Mouse (Mus musculus) v-Abl transformed pro-B cells (cell line): ENCODE results near the gene Nmrk2.

Experiments
- in situ Hi-C, 2 experiments: fragments of 400-800 bp; cut with MboI; formaldehyde crosslinking; loops; one replicate each; pipeline ENCODE4 v1.15.1; 2025; ENCODE audit not compliant: unreplicated experiment in 2 of 2

Gene Nmrk2

DNA sequence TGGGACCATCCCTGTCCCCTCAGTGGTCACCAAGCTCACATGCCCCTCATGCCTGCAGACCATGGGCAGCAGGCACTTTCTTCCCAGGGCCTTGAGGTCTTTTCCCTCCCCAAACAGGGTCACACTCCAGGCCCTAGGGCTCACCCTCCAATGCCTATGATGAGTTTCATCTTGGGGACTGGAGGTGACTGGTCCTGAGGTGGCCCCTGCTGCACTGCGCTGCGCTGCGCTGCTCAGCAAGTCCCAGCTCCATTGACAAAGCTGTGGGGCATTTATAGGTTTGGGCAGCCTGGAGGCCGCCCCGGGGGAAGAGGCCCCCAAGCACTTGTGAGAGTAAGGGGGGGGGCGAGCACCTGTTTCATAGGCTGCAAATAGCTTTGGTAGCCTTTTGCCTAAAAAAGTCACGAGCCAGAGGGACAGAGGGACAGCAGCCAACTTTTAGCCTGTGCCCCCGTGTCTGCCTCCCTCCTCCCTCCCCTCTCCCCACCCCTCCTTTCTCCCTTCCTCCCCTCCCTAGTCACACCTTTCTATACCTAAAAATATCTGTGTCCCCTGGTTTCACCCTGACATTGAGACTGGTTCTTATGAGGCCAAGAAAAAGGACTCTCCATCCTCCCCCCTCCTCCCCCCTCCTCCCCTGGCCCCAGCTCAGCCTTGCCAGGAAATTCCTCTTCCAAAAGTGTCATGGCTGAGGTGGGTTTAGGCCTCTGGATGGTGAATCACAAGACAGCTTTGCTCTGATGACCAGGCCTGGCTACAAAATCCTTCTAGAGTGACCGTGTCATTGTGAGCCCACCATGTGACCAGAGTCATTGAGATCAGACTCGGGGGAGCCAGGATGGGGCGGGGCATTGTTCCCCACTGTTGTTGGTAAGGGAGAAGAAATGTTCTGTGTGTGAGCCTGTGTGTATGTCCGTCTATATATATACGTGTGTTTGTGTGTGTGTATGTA is at the start of gene Nmrk2:
Nmrk2 (minus strand) TSS at position 245 of the 952 bp plus-strand sequence.
- in situ Hi-C loops: loop anchor here in 1 of 2 experiments (25.0 kb wide), 1 partner anchor 960 kb away; no protein-coding TSS in a partner anchor

DNA sequence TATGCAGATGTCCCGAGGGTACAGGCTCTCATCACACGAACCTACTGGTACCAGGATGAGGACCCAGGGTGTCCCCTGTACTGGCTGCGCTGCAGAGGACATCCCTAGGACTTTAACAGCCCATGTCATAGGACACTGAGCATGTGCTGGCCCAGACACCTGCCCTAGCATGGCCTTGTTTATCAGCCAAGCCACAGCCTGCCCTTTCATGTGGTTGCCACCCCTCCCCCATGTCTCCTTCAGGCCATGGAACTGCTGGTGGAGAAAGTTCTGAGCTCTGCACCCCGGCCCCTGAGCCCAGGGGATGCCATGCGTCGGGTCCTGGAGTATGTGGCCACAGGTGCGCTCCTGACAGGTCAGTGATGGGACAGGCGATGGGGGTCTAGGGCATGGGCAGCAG is 47.6 kb upstream of the Nmrk2 start:
- in situ Hi-C loops: loop anchor here (5.0 kb wide), 1 partner anchor 38 kb away; no protein-coding TSS in a partner anchor

DNA sequence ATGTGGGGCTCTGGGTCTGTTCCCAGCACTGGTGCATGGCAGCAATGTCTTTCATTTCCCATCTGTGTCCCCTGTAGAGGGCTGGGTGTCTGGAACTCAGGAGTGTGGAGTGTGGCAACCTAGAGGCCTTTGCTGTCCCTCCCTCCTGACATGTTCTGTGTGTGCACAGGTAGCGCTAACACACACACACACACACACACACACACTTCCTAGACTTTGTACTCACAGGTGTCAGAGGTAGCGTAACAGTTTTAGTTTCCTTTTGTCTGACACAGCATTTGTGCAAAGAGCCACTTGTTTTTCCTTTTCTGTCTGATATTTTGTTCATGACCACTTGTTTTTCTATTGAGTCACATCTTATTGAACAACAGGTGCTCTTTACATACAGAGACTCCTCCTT is 46.0 kb upstream of the Nmrk2 start:
- in situ Hi-C loops: loop anchor here (5.0 kb wide), 1 partner anchor 39 kb away; no protein-coding TSS in a partner anchor

DNA sequence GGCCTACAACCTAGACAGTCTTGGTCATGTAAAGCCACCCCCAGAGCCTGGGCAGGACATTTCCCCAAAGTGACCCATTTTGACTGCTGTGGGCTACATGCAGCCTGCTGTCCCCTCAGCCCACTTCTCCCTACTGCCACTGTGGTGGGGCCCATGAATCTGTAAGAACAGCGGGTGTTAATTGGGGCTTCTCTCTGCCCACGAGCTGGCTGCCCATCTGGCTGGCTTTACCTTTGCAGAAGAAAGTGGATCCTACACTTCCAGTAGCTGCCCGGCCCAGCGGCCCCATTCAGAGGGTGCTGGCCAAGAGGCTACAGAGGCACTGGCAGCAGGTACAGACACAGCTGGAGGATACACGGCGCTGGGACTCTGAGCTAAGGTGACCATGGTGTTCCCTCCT is 43.3 kb upstream of the Nmrk2 start:
- in situ Hi-C loops: loop anchor here (5.0 kb wide), 1 partner anchor 42 kb away; no protein-coding TSS in a partner anchor

DNA sequence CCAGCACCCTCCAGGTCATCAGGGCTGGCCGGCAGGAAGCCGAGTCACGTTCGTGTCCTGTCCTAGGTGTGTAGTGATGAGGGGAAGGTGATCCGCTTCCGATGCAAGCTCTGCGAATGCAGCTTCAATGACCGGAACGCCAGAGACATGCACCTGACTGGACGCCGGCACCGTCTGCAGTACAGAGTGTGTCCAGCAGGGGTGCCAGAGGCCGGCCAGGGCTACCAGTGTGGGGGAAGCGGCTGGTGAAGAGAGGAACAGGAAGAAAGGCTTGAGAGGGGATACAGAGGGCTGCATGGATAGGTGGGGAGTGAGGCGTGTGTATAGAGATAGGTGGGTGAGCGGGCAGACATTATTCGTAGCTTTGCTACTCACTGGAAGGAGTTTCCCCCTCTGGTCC is 42.7 kb upstream of the Nmrk2 start:
- in situ Hi-C loops: no loop called here

DNA sequence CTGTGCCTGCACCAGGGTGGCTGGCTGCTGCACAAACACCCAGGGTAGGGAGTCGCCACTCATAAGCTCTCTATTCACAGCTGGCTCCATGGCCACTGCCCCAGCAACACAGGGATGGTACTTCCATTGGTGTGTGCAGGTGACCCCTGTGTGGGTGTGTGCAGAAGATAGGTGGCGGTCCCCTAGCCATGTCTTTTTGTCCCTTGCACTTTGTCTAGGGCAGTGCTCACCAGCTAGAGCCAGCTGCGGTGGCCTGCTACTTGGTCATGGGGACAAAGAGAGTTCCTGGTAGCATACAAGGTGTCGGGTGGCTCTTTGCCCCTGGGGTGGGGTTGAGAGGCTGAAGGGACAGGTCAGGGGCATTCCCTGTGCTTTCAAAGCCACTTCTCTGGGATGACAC is 42.3 kb upstream of the Nmrk2 start:
- in situ Hi-C loops: no loop called here

DNA sequence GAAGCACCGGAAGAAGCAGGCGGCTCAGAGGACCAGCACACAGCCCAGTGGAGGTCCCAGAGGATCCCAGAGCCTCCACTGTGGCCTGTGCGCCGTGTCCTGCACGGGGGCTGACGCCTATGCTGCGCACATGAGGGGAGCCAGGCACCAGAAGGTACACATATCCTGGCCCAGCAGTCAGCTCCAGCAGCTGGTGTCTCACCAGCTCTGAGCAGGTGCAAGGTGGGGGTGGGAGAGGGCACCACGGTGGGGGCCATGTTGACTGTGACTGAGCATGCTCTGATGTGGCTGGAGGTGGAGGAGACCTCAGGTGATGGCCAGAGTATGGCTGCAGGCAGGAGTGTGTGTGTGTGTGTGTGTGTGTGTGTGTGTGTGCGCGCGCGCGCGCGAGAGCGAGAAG is 40.2 kb upstream of the Nmrk2 start:
- in situ Hi-C loops: no loop called here

DNA sequence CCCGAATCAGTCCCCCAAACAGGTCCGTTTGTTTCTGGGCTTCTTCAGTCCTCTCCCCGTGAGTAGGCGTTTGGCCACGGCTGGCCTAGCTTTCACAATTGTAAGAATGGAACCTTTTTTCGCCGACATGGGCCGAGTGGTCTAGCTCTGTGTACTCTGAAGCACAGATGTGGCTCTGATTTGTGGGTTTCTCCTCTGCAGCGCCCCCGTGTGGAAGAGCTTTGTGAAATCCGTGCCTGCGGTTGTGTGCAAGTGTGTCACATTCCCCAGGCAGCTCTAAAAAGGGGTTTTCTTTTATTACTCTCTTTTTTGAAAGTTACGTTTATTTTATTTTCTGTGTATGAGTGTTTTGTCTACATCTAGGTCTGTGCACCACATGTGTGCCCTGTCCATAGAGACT is 39.0 kb upstream of the Nmrk2 start:
- in situ Hi-C loops: no loop called here

DNA sequence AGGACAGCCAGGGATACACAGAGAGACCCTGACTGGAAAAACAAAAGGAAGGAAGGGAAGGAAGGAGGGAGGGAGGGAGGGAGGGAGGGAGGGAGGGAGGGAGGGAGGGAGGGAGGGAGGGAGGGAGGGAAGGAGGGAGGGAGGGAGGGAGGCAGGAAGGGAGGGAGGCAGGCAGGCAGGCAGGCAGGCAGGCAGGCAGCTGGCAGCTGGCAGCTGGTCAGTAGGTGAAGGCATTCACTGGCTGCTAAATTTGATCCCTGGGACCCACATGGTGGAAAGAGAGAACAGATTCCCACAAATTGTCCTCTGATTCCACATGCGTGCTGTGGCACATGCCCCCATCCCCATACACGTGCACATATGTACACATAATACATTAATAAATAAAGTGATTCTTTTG is 36.8 kb upstream of the Nmrk2 start:
- in situ Hi-C loops: no loop called here

DNA sequence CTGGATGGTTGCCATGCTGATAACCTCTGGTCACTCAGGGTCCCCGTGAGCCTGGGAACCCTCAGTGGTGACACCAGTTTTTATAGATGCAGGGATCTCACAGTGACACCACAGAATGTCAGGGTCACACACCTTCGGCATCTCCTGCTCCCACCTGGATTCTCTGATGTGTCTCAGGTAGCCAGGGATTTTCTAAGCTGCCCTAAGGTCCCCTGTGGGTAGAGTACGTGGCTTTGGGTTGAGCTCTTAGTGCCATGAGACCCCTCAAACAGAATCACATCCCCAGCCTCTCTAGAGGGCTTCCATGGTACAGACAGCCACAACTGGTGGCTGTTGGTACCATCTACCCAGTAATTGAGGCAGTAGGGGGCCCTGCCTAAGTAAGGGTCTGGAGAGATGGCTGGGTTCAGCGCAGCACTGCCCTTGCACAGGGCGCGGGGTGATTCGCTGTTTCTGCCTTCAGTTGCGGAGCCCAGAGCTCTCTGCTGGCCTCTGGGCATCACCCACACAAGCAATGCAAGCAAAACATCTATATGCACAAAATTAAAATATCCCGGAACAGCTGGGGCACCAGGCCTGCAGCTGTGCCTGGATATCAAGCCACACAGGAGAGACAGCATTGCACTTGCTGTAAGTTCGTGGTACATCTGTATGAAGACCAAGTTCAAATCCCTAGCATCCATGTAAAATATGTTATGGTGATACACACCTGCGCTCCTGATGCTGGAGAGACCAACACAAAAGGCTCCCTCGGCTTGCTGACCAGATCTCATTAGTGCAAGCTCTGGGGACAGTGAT is 34.8 kb upstream of the Nmrk2 start:
- in situ Hi-C loops: no loop called here

DNA sequence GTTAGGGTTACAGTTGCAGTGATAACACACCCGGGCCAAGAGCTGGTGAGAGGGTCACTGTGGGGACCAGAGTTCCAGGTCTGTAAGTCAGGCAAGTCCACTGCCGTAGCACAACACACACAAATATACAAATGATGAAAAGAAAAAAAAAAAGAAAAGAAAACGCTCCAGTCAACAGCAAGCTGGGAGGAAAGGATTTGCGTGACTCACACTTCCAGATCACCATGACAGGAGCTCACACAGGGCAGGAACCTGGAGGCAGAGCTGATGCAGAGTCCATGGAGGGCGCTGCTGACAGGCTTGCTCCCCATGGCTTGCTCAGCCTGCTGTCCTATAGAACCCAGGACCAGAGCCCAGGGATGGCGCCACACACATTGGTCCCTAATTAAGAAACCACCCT is 32.4 kb upstream of the Nmrk2 start:
- in situ Hi-C loops: no loop called here

DNA sequence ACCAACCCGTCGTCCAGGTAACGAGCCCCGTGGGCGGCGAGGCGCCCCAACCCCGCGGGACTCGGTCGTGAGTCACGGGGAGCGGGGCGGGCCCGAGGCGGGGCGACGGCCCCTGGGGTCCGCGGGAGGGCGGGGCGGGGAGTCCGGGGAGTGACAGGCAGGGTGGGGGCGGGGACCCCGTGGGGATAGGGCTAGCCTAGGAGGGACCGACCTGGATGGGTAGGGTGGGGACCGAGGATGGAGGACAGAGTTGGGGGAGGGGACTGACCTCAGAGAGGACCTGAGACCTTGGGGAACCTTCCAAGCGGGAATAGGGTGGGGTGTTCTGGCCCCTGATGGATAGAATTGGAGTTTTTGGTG is 31.4 kb upstream of the Nmrk2 start:
- in situ Hi-C loops: no loop called here

DNA sequence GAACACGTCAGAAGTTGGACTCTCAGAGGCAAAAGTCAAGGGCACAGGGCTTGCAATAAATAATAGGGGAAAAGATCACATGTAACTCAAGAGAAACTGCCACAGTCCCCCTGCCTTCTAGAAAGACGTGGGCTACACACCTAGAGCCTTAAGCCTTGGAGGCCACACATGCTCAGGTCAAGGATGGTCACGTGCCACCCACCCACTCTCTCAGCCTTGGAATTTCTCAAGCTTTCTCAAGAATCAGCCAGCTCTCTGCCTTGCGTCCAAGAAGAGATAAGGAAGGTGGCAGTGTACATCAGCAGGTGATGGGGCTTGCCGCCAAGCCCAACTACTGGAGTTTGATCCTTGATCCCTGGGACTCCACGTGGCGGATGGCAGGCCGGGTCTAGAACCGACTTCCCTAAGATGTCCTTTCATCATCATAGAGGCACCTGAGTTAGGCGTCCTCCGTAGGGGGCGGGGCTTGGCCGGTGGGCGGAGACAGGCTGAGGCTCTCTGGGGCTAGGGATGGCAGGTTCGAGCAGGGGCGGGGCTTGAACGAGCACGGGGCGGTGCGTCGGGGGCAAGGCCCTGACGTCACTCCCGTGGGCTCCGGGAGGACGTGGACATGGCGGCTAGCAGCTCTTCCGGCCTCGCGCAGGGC is 30.9 kb upstream of the Nmrk2 start, which contains the start of gene Zfr2:
Zfr2 (plus strand) TSS at position 576 of the 646 bp plus-strand sequence.
- in situ Hi-C loops: no loop called here

DNA sequence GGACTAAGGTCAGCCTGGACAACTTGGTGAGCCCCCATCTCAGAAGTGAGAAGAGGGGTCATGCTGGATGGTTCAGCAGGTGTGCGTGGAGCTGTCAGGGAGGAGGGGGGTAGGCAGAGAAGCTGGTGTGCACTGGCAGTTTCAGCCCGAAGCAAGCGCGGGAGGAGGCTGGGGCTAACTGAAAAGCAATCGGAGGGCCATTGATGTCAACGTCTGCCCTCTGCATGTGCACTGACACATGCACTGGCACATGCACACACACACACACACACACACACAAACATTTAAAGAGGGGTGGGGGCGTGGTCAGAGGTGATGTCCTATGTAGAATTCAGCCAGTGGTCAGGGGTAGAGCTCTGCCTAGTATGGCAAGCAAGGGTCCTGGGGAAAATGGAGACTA is 29.6 kb upstream of the Nmrk2 start:
- in situ Hi-C loops: no loop called here

DNA sequence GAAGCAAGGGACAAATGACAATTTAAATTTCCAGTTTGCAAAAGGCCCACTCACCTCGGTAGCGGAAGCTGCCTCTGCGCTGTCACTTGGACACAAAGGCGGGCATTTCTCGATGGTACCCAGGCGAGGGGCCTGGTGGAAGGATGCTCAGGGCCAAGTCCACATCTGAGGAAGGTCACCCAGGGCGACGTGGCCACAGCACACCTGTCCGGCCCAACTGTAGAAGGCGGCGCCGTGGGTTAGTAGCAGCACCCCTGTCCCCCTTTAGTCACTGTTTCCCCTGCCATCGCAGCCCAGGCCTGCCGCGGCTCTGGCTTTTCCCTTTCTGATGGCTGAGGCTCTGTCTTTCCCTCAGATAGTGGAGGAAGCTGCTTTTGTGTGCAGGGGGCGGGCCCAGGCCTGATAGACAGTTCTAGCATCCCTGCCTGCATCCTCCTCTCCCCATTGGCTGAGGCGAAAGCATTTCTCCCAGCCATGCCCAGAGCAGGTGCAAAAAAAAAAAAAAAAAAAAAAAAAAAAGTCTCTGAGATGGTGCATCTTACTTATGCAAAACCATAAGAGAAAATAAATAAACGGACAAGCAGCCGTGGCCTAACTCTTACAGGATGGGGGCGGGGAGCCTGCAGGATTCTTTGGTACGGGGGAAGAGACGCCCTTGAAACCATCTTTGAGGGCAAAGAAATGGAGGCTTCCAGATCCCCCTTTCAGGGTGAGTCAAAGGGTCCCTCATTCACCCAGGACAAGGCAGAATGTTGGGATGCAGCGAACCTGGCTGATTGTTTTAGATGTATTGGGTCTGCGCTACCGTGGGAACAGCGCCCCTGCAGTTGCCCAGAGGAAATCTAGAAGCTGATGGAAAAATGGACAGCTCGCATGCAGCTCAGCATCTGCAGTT is 28.8 kb upstream of the Nmrk2 start, which contains the start of gene Atcay:
Atcay (minus strand) TSS at position 396 of the 895 bp plus-strand sequence.
- in situ Hi-C loops: no loop called here

DNA sequence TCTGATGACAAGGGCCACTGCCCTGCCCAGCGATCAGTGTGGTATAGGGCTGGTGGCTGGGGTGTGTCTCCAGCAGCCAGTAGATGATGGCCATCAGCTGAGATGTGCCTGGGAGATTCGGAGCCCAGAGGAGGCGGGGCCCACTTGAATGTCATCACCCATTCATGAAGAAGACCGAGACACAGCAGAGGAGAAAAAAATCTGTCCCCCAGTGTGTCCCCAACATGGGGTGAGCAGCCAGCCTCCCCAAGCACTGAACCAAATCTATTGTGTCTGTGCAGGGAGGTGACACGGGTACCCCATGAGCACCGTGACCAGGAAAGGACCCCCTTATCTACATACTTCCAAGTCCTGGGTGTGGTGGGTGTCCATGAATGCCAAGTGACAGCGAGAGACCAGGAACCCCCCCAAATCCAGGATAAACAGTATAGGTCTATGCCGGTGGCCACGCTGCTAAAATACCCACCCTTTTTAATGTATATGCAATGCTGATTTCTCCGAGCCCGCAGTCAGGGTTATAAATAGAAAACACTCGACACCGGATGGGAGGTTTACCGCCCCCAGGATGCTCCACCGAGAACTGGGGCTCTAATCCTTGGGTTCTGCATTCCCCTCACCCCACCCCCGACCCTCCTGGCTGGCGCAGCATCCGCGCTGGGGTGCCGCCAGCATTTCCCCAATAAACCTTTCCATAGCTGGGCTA is 28.0 kb upstream of the Nmrk2 start:
- in situ Hi-C loops: no loop called here

DNA sequence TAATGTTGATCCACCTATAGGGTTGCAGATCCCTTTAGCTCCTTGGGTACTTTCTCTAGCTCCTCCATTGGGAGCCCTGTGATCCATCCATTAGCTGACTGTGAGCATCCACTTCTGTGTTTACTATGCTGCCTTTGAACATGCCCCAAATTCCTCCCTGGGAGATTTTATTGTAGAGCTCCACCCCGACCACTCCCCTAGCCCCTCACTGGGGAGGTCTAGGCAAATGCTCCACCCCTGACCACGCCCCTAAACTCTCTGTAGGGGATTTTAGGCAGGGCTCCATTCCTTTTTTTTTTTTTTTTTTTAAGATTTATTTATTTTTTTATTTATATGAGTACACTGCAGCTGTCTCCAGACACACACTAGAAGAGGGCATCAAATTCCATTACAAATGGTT is 21.9 kb upstream of the Nmrk2 start:
- in situ Hi-C loops: loop anchor here in 1 of 2 experiments (25.0 kb wide), 1 partner anchor 939 kb away; no protein-coding TSS in a partner anchor

DNA sequence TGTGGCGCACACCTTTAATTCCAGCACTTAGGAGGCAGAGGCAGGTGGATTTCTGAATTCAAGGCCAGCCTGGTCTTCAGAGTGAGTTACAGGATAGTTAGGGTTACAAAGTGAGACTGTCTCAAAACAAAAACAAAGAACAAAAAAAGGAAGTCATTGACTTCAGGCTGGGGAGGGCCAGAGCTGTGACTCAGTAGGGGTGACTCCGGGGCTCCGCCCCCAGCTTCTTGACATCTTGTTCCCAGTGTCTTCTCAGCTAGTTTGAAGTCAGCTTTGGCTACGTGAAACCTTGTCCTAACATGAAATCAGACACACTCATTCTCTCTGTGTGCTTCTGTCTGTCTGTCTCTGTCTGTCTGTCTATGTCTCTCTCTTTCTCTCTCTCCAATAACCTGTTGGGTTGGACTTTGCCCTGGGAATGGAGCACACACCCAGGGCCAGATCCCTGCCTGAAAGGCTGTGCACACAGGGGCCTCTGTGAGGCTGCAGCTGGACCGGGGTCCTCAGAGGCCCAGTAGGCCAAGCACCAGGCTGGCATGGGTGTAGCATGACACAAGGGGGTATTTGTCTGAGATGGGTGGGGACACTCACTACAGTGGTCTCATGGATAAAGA is 19.7 kb upstream of the Nmrk2 start:
- in situ Hi-C loops: loop anchor here in 1 of 2 experiments (25.0 kb wide), 1 partner anchor 941 kb away; no protein-coding TSS in a partner anchor
